Mouse (Mus musculus) spleen, adult 2 months (tissue): Measurements from ENCODE around the gene Adi1. TPM values are rescaled to one million over a fixed set of nuclear protein-coding genes. Genes with fewer than 3 reads are reported as not detected.

Experiments
- DNase-seq, 2 experiments: peaks; one replicate each; pipeline versions ENCODE4 v3.0.0 to v3.0.0-alpha.2; 2012 to 2021; ENCODE audit warnings: low spot score in 2 of 2, low read depth in 1 of 2
- H3K27ac ChIP-seq: fragments of 200-500 bp; 2 replicates; pipeline ENCODE4 v1.5.1; 2012; ENCODE audit warnings: low read length, inconsistent platforms; ENCODE audit not compliant: insufficient read depth
- H3K27me3 ChIP-seq: fragments of 200-500 bp; 2 replicates; pipeline ENCODE4 v1.6.1; 2012; ENCODE audit warnings: mild to moderate bottlenecking, moderate library complexity, low read length, inconsistent platforms; ENCODE audit not compliant: control insufficient read depth, insufficient read depth
- H3K36me3 ChIP-seq: fragments of 200-500 bp; 2 replicates; pipeline ENCODE4 v1.6.1; 2012; ENCODE audit warnings: mild to moderate bottlenecking, low read length, inconsistent platforms; ENCODE audit not compliant: control insufficient read depth, insufficient read depth
- H3K4me1 ChIP-seq: fragments of 200-500 bp; 2 replicates; pipeline ENCODE4 v1.6.1; 2011; ENCODE audit warnings: inconsistent platforms; ENCODE audit not compliant: control insufficient read depth, insufficient read depth, insufficient read length
- H3K4me3 ChIP-seq: fragments of 200-500 bp; 2 replicates; pipeline ENCODE4 v1.5.1; 2011; ENCODE audit warnings: mild to moderate bottlenecking, inconsistent platforms; ENCODE audit not compliant: insufficient read depth, insufficient read length; ENCODE audit errors: extremely low read depth
- CTCF ChIP-seq: fragments of 200-500 bp; IDR thresholded peaks from 2 replicates; pipeline ENCODE4 v1.5.1; 2011; ENCODE audit warnings: mild to moderate bottlenecking, inconsistent platforms; ENCODE audit not compliant: insufficient read depth, insufficient read length, insufficient replicate concordance; ENCODE audit errors: extremely low read depth
- POLR2A ChIP-seq: fragments of 200-500 bp; IDR thresholded peaks from 2 replicates; pipeline ENCODE4 v1.6.1; 2011; ENCODE audit warnings: low read depth, low read length, inconsistent platforms
- WGBS: fragments of 180-500 bp; shearing (Covaris S2); methylation state at CpG from one replicate; pipeline ENCODE4 v1.1.7; 2018; 5-methylcytosine and 5-hydroxymethylcytosine counted together
- polyA plus RNA-seq: library from polyadenylated mRNA; depleted of rRNA; stranded (reverse); fragments of >200 nt; gene quantifications from 2 replicates; pipeline ENCODE4 v1.2.3, GENCODE M21; 2012

The Adi1 gene
- polyA plus RNA-seq, 1 experiment: 7.6 TPM

DNA sequence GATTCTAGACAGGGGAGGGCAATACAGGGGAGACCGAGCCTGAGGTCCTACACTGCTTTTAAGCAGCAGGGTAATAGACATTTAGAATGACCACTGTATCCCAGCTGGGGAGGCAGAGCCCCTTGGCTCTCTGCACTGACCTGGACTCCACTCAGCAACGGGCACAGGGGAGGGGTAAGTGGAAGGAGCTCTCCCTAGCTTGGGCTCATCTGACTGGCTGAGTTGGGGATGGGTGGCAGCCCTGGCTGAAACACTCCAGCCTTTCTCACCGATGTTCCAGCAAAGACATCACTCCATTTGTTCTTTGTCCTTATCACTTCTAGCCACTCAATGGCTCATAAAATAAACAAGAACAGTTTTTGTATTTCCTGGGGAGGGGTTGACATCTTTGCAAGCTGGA lies 18.7 kb downstream of the Adi1 start:
- H3K36me3 ChIP-seq: peaks cover 35% of the 10 kb centered on the region
- WGBS: 88% methylated on average over 3 of the region's 3 CpGs
- no peak overlapping the region for H3K4me3 ChIP-seq
- no peak overlapping the region for H3K27ac ChIP-seq
- no peak for DNase-seq
- H3K4me1 ChIP-seq: no peaks in the 10 kb centered on the region
- no peak for TF ChIP-seq CTCF
- TF ChIP-seq POLR2A: no peak
- H3K27me3 ChIP-seq: no peaks in the 10 kb centered on the region

DNA sequence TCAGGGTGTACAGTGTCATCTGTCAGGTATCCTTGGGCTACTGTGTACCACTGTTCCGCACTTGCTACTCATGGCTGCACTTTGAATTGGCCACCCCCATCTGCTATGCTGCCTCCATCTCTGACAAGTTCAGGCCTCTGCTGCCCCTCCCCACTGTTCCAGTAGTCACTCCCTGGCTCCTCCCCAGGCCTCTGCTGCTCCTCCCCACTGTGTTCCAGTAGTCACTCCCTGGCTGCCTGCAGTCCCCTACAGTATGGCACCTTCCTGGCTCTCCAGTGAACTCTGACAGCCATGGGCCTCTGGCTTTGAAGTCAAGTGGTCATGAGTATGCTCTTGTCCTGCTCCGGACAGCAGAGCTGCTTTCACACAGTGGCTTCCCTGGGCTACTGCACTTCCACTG lies 19.2 kb downstream of the Adi1 start:
- no peak overlapping the region for H3K27ac ChIP-seq
- peaks cover 33% of the 10 kb centered on the region for H3K36me3 ChIP-seq
- H3K4me3 ChIP-seq: no peak overlapping the region
- WGBS: 96% methylated on average over 2 of the region's 2 CpGs
- no peaks in the 10 kb centered on the region for H3K4me1 ChIP-seq
- TF ChIP-seq CTCF (no peak), POLR2A (no peak)
- no peaks in the 10 kb centered on the region for H3K27me3 ChIP-seq
- DNase-seq: no peak

DNA sequence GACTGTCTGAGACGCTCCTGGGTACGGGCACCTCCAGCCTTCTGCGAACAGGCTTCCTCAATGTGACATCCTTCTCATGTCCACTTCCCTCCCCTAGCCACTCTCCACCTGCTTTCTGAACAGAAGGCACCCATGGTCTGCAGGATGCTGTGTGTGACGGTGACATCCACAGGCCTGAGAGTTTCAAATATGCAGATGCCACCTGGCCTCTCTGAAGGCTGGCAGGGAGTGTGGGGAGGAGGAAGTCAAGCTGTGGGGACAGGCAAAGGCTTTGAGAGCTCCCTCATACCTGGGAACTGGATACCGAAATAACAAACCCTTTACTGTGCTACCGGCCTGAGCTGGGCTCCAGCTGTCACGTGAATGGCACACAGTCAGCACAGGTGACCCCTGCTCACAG lies 19.7 kb downstream of the Adi1 start:
- H3K27ac ChIP-seq: no peak overlapping the region
- DNase-seq: no peak

DNA sequence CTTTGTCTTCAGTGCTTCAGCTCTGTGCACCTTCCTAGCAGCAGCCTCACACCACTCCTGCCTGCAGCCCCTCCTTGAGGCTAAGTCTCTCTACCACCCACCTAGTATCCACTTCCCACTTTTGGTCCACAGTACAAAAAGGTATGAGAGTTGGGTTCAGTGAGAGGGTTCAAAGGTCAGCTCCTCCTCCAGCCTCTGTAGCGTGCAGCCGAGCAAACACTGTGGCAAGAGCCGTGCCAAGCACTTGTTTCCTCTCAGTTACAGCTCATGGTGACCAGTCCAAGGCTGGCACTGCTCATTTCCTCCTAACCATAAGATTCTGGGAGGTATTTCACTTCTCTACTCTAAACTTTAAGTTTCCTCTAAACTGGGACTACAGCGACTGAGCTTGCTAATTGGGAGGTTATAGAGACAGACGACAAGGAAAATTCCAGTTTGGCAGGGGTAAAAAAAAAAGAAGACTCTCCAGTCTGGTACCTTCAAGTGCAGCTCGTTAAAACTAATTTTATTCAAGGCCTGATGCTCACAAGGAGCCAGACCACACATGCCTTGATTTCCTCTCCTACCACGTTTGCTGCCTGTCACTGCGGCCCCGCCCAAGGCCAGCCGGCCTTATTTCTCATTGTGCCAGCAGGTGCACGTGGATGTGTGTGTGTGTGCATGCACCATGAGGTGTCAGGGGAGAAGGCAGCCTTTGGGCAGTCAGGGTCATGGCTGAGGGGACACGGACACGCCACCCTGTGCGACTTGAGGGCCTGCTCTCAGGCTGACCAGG lies 23.0 kb downstream of the Adi1 start:
- no peak for DNase-seq
- Histone ChIP-seq H3K36me3 (peaks cover 21% of the 10 kb centered on the region), H3K4me1 (no peaks in the 10 kb centered on the region), H3K4me3 (no peak overlapping the region), H3K27ac (no peak overlapping the region), H3K27me3 (no peaks in the 10 kb centered on the region)
- no peak for TF ChIP-seq CTCF
- TF ChIP-seq POLR2A: no peak
- WGBS: 80% methylated on average over 14 of the region's 14 CpGs

More for the DNA sequence above, 19.7 kb downstream of the Adi1 start:
- Histone ChIP-seq H3K4me1 (no peaks in the 10 kb centered on the region), H3K27me3 (no peaks in the 10 kb centered on the region), H3K36me3 (peaks cover 30% of the 10 kb centered on the region), H3K4me3 (no peak overlapping the region)
- TF ChIP-seq POLR2A: no peak
- WGBS: 93% methylated on average over 7 of the region's 7 CpGs

DNA sequence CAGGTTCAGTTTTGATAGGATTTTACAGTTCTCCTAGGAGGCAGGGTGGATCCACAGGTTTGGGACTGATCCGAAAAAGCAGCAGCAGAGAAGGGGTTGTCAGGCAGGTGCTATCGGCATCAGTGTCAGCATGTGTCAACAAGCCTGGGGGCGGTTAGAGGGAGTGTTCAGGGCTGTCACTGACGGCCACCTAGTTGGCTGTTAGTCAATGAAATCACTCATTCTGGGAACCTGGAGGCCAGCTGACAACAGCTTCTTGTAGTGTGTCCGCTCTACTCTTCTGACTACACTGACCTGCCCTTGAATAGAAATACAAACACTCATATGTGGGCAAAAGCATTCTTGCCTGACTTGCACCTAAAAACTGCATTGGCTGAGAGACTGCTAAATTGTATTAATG lies 24.1 kb downstream of the Adi1 start:
- Histone ChIP-seq H3K4me1 (no peaks in the 10 kb centered on the region), H3K36me3 (peaks cover 20% of the 10 kb centered on the region), H3K27ac (no peak overlapping the region), H3K27me3 (no peaks in the 10 kb centered on the region), H3K4me3 (no peak overlapping the region)
- no peak for DNase-seq
- no peak for TF ChIP-seq POLR2A
- TF ChIP-seq CTCF: no peak
- 94% methylated on average over 5 of the region's 5 CpGs for WGBS

DNA sequence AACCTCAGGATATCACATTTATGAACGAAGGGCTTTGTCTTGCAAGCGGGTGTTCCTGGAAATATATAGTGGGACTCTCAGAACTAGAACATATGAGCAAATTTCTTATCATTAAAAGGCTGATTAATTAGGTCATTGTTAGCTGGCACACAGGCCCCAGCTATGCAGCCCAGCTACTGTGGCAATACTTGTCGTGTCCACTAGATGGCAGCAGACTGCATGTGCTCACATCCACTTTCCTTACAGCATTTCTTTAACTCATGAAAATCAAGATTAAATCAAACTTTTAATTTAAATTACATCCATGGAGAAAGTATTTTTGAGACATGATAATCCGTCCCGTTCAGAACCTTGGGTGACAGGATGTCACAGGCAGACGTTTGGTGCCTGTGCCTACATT lies 24.6 kb downstream of the Adi1 start:
- peaks cover 16% of the 10 kb centered on the region for H3K36me3 ChIP-seq
- 38% methylated on average over 6 of the region's 6 CpGs for WGBS
- no peak overlapping the region for H3K4me3 ChIP-seq
- TF ChIP-seq CTCF (peak; percentile 76; the same call in 1 of the 2 replicates), POLR2A (no peak)
- no peaks in the 10 kb centered on the region for H3K4me1 ChIP-seq
- H3K27ac ChIP-seq: no peak overlapping the region
- DNase-seq: peak; percentile 12 to 53
- no peaks in the 10 kb centered on the region for H3K27me3 ChIP-seq

DNA sequence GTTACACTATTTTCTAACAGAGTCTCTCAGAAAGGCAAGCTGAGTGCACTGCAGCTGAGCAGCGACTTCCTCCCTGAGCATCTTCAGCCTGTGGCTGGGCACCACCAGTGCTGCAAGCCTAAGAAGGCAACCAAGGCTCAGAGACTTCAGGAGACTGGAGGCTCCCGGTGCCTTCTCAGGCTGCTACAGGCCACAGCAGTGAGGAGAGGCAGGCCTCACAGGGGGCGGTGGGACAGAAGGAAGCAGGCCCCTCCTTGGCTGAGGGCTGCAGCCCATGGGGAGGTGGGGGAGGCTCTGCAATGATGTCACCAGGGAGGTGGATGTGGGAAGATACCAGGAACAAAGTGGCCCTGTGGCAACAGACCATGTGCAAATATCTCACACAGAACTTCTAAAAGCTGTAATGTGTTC lies 25.1 kb downstream of the Adi1 start:
- no peak for DNase-seq
- Histone ChIP-seq H3K4me3 (no peak overlapping the region), H3K27ac (no peak overlapping the region), H3K36me3 (peaks cover 14% of the 10 kb centered on the region), H3K4me1 (no peaks in the 10 kb centered on the region), H3K27me3 (no peaks in the 10 kb centered on the region)
- TF ChIP-seq POLR2A: no peak
- no peak for TF ChIP-seq CTCF
- whole genome bisulfite sequencing: 62% methylated on average over 3 of the region's 3 CpGs
